Mouse (Mus musculus) gonadal fat pad, adult 2 months (tissue): ENCODE results near the gene Slc7a7. TPM values are rescaled to one million over a fixed set of nuclear protein-coding genes. Genes with fewer than 3 reads are reported as not detected.
"Not testable (repeated sequence)": the region's sequence is repeated elsewhere in the genome, so short reads cannot be mapped to it uniquely, and the experiment has no call there.

Experiments
- DNase-seq: peaks from one replicate; pipeline ENCODE4 v3.0.0-alpha.2; 2012; ENCODE audit warnings: low read depth
- polyA plus RNA-seq: library from polyadenylated mRNA; depleted of rRNA; stranded (reverse); fragments of >200 nt; gene quantifications from 2 replicates; pipeline ENCODE4 v1.2.3, GENCODE M21; 2012

Gene Slc7a7
- polyA plus RNA-seq, 1 experiment, result 10.0 TPM

GRCm38 (mm10) chr14:54377166-54377565, 40.4 kb downstream of the Slc7a7 start:
- DNase-seq, result peak; percentile 84

GRCm38 (mm10) chr14:54375916-54376315, 41.7 kb downstream of the Slc7a7 start:
- DNase-seq, result no peak

GRCm38 (mm10) chr14:54372923-54373322, 44.7 kb downstream of the Slc7a7 start:
- DNase-seq, result no peak

- no peak for DNase-seq
Measured at GRCm38 (mm10) chr14:54371460-54371859, 46.1 kb downstream of the Slc7a7 start.

- DNase-seq, result no peak
Measured at GRCm38 (mm10) chr14:54370595-54370994, 47.0 kb downstream of the Slc7a7 start.

GRCm38 (mm10) chr14:54369372-54369771, 48.2 kb downstream of the Slc7a7 start:
- DNase-seq, result no peak

- DNase-seq, result no peak
Measured at GRCm38 (mm10) chr14:54367429-54368060, 50.0 kb downstream of the Slc7a7 start.

GRCm38 (mm10) chr14:54366581-54366980, 51.0 kb downstream of the Slc7a7 start:
- DNase-seq, result no peak

DNA sequence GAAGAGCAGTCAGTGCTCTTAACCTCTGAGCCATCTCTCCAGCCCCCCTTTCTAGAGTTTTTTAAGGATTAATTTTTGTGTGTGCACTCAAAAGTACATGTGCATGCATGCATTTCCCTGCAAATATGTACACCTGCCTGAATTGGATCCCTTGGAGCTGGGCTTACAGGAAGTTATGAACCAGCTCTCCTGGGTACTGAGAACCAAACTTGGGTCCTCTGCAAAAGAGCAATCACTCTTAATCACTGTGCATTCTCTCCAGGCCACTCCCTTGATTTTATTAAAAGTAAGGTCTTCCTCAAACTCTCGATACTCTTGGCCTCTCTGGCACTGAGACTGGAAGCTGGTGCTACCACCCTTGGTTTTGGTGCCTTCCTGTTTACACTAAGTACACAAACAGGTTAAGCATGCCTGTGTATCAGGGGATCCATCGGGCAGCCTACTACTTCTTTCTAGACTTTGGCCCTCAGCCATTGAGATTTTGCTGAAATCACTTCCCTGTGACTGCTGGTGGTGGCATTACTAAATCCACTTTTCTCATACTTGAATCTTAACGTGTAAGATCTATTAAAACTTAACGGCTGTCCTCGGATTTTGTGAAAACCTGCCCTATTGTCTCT, 52.4 kb downstream of the Slc7a7 start:
- no peak for DNase-seq

GRCm38 (mm10) chr14:54363156-54363555, 54.4 kb downstream of the Slc7a7 start:
- DNase-seq, result no peak

GRCm38 (mm10) chr14:54360577-54361340, 56.8 kb downstream of the Slc7a7 start, which contains the start of gene Oxa1l:
TSS of gene Oxa1l (plus strand) at chr14:54360834.
- no peak for DNase-seq

GRCm38 (mm10) chr14:54354406-54354805, 63.2 kb downstream of the Slc7a7 start:
- no peak for DNase-seq

DNA sequence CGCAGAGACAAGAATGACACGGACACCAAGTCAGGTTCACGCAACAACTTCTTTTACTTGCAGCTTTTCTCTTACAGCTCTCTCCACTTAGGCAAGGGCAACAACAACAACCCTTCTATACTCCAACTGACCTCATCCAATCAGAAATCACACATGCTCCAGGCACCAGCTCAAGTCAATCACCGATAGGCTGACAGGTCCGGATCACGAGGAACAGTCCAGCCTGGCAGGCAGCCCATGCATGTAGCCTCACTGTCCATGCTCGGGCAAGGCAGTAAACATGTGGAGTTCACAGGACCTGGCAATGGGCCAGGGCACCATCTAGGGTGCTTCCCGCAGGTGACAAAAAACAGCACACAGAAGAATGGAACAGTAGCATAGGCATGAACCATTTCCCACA, 65.3 kb downstream of the Slc7a7 start:
- no peak for DNase-seq

DNA sequence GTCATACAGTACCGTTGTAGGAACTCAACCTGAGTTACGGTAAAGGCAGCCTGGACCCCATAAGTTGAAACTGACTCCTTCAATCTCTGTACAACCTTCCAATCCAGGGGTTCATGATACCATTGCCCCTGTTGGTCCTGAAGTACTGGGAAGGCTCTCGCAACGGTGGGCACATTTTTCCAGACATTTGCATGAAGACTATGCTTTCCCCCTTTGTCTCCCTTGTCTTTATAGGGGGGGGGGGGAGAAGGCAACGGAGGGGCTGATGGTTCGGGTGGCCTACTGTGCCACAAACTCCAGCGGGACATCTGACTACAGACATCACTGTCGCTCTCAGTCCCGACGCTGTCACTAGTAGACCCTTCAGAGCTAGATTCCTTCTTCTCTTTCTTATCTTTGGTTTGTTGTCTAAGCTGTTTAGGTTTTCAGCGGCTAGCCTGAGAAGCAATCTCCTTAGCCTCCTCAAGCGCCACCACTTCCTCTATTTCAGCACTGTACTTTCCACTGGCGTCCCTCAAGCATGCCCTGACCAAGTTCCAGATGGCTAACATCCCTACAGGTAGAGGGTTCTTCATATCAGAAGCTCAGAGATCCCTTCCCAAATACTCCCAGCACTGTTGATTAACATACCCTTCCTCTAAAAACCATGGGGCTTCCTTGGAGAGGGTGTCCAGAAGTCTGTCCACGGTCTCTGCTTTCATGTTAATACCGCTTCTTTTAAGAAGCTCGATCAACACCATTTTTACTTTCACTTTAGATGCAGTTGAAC, 66.6 kb downstream of the Slc7a7 start:
- DNase-seq, result not testable (repeated sequence)

GRCm38 (mm10) chr14:54341807-54342206, 75.8 kb downstream of the Slc7a7 start:
- not testable (repeated sequence) for DNase-seq

DNA sequence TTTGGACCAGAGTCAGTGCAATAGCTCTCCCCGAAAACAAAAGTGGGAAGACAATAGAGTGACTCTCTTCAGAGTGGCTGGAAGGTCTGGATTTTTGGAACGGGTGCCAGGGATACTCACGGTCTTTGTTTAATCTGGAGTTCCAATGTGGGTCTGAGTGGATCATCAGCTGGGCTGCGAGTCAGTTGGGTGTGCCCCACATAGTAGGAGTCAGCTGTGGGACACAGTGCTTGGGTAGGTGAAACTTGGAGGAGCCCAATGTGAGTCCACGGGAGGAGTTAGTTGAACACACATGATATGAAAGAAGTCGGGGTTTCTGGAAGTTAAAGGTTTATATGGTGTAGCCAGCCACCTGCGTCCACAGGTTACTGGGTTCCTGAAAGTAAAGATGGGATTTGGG, 76.7 kb downstream of the Slc7a7 start:
- DNase-seq, result no peak

DNA sequence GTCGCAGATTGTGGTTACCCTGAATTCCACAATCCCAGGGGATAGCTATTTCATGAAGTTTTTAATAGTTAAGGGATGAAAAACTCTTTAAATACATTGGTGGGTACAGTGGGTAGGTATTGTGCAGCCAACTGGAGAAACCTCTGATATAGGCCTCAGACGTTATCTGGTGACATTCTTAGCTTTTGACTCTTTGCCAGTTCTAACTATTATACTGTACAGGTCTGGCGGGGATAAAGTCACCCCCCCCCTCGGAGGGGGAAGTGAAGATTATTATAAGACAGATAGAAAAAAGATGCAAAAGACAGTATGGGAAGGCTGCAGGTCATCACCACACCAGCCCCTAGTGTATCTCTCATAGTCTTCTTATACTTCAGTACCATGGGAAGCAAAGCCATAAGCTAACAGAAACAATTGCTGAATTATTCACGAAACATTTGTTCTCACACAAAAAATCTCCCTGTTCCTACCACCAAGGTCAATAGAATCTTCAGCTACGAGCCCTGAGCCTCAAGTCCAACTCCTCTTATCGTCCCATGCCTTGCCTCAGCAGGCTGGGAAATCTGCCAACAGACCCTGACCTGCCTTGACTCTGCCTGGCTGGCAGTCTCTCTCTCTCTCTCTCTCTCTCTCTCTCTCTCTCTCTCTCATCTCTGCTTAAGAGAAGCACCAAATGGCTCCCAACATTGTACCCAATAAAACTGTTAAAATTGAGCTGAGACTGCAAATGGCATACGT, 84.0 kb downstream of the Slc7a7 start:
- no peak for DNase-seq

GRCm38 (mm10) chr14:54332176-54333074, 85.2 kb downstream of the Slc7a7 start:
- no peak for DNase-seq

- DNase-seq, result no peak
Measured at GRCm38 (mm10) chr14:54331178-54331577, 86.4 kb downstream of the Slc7a7 start.

DNA sequence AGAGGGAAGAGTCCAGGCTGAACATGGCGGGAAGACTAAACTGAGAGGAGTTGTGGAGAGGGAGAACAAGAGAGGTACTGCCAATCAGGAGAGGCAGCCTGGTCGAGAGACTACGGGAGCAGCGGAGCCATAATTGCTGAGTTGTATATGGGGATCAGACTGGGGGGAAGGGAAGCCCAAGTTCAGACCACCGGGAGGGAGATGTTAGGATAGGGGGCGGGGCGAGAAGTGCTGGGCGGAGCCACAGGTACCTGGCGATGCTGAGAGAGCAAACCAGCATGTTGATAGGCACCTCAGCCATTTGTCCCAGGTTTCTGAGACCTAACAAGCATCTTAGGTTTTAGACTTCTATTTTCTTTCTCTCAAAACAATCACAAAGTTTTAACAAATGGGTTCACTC, 88.4 kb downstream of the Slc7a7 start:
- DNase-seq, result no peak
